Mouse (Mus musculus) heart, embryonic 13.5 days (tissue): ENCODE measurements at regions not wholly inside any gene's neighbourhood (a gene's known extent, or its start where the extent isn't known, plus 50 kb on each side); places are given as distances from the start of the nearest gene placed in this dataset.

Source experiments
- ATAC-seq: fragments of 200-750 bp; cut with Nextera tagmentation; 2 replicates; pipeline ENCODE4 v1.8.0; 2017; ENCODE audit warnings: moderate TSS enrichment; ENCODE audit not compliant: insufficient number of reproducible peaks, low FRiP score, low TSS enrichment; ENCODE audit errors: extremely low read depth
- H3K27ac ChIP-seq: fragments of 300-500 bp; sonication (generic); replicated peaks from 2 replicates; pipeline ENCODE4 v1.5.1; 2015; ENCODE audit warnings: moderate library complexity, mild to moderate bottlenecking, inconsistent platforms
- H3K27me3 ChIP-seq: fragments of 300-500 bp; sonication (generic); replicated peaks from 2 replicates; pipeline ENCODE4 v1.6.1; 2015; ENCODE audit warnings: mild to moderate bottlenecking, inconsistent platforms
- H3K36me3 ChIP-seq: fragments of 300-500 bp; sonication (generic); 2 replicates; pipeline ENCODE4 v1.6.1; 2015; ENCODE audit warnings: mild to moderate bottlenecking, inconsistent platforms
- H3K4me1 ChIP-seq: fragments of 300-500 bp; sonication (generic); 2 replicates; pipeline ENCODE4 v1.6.1; 2015; ENCODE audit warnings: inconsistent platforms
- H3K4me2 ChIP-seq: fragments of 300-500 bp; sonication (generic); 2 replicates; pipeline ENCODE4 v1.6.1; 2015; ENCODE audit warnings: inconsistent platforms, mild to moderate bottlenecking, moderate library complexity
- H3K4me3 ChIP-seq: fragments of 300-500 bp; sonication (generic); 2 replicates; pipeline ENCODE4 v1.5.1; 2015; ENCODE audit warnings: moderate library complexity, mild to moderate bottlenecking, inconsistent platforms
- H3K9ac ChIP-seq: fragments of 300-500 bp; sonication (generic); 2 replicates; pipeline ENCODE4 v1.6.1; 2015; ENCODE audit warnings: inconsistent platforms, mild to moderate bottlenecking, moderate library complexity
- H3K9me3 ChIP-seq: fragments of 300-500 bp; sonication (generic); 2 replicates; pipeline ENCODE4 v1.6.1; 2016; ENCODE audit warnings: inconsistent platforms
- WGBS: fragments of 180-500 bp; shearing (Covaris S2); methylation state at CpG from one replicate; pipeline ENCODE4 v1.1.7; 2015; ENCODE audit warnings: mixed read lengths; 5-methylcytosine and 5-hydroxymethylcytosine counted together

DNA sequence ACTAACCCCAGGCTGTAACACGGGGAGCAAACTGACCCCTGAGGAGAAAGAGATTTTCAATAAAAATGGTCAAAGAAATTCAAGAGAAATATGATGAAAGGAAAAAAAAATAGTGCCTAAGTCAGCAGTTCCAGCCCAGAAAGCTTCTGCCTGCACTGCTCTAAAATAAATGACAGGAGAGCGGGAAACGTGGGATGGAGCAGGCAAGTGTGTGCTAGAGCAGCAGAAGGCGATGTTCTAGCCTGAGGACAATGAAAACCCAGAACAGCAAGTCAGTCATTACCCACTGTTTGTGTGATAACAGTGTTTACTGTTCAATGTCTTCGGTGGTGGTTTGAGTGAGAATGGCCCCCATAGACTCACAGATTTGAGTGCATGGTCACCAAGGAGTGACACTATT lies 91.4 kb upstream of the Rmdn2 start:
- Histone ChIP-seq H3K4me1 (0 out of 2 replicates have a peak, but pooled peaks cover 4% of the 10 kb centered on the region), H3K9me3 (no peaks in the 10 kb centered on the region; the same call in 1 of the 2 replicates), H3K36me3 (no peaks in the 10 kb centered on the region), H3K4me3 (no peak overlapping the region), H3K4me2 (no peak overlapping the region), H3K27me3 (no peaks in the 10 kb centered on the region), H3K9ac (no peak overlapping the region), H3K27ac (no peak overlapping the region)
- no peak for ATAC-seq
- WGBS: 83% methylated on average over 5 of the region's 5 CpGs

DNA sequence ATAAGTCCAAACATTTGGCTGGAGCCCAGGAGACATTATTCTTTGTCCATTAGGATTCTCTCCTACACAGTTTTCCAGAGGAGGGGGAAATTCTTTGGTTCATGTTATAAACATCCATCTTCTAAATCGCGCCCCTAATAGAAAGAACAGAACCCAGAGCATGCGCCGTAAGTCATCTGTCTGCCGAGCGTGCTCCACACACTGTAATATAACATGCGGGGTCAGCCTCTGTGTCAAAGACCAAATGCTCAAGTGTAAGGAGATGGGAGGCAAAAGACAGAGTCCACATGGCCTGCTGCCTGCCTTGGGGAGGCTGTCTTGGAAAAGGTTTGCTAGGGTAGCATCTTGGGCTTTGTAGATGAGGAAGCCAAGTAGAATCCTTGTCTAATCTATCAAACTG lies 90.0 kb upstream of the Rmdn2 start:
- Histone ChIP-seq H3K27me3 (no peaks in the 10 kb centered on the region), H3K36me3 (no peaks in the 10 kb centered on the region), H3K9ac (no peak overlapping the region), H3K4me3 (no peak overlapping the region), H3K4me1 (0 out of 2 replicates have a peak, but pooled peaks cover 4% of the 10 kb centered on the region), H3K4me2 (no peak overlapping the region), H3K9me3 (no peaks in the 10 kb centered on the region), H3K27ac (no peak overlapping the region)
- no peak for ATAC-seq
- 85% methylated on average over 7 of the region's 7 CpGs for WGBS

DNA sequence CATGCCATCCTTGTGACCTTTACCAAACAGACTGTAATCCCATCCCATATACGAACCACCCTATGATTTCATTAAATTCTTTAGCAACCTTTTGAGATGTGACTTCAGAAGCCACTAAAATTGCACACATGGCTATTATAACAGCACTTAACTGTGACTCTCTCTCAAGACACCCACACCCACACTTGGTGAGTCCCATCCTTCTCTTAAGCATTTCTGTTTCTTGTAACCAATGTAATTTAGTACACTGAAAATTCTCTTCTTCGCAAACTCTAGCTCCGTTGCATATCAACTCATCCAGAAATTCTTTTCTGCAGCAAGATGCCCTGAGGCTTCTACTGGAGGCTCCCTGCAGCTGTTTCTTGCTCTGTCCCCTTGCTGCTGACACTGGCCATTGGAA lies 88.4 kb upstream of the Rmdn2 start:
- no peak overlapping the region for H3K27ac ChIP-seq
- H3K36me3 ChIP-seq: no peaks in the 10 kb centered on the region
- no peak overlapping the region for H3K4me3 ChIP-seq
- no peak overlapping the region for H3K9ac ChIP-seq
- H3K4me2 ChIP-seq: no peak overlapping the region
- ATAC-seq: no peak
- no peaks in the 10 kb centered on the region for H3K27me3 ChIP-seq
- H3K9me3 ChIP-seq: no peaks in the 10 kb centered on the region
- H3K4me1 ChIP-seq: 0 out of 2 replicates have a peak, but pooled peaks cover 4% of the 10 kb centered on the region
- 83% methylated on average over 3 of the region's 3 CpGs for WGBS

DNA sequence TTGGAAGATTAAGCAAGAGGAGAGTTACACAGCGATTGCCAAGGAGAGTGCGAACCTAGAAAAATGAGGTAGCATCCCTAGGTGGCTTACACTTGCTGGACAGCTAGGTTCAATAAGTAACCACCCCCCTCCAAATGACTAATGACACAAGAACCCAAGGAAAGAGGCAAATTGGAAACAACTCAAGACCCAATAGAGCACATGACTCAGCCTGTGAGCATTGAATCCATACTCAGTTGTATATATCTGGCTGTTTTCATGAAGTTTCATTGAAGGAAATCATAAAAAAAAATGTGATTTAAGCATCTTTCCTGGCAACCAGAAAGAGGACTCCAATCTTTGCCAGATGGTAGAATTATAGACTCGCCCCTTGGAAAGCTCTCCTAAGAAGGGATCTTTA lies 84.3 kb upstream of the Rmdn2 start:
- H3K4me3 ChIP-seq: no peak overlapping the region
- H3K27ac ChIP-seq: no peak overlapping the region
- no peak overlapping the region for H3K9ac ChIP-seq
- no peak for ATAC-seq
- WGBS: 83% methylated on average over 3 of the region's 3 CpGs
- no peaks in the 10 kb centered on the region for H3K27me3 ChIP-seq
- no peaks in the 10 kb centered on the region for H3K4me1 ChIP-seq
- H3K4me2 ChIP-seq: no peak overlapping the region
- no peaks in the 10 kb centered on the region for H3K9me3 ChIP-seq
- no peaks in the 10 kb centered on the region for H3K36me3 ChIP-seq

DNA sequence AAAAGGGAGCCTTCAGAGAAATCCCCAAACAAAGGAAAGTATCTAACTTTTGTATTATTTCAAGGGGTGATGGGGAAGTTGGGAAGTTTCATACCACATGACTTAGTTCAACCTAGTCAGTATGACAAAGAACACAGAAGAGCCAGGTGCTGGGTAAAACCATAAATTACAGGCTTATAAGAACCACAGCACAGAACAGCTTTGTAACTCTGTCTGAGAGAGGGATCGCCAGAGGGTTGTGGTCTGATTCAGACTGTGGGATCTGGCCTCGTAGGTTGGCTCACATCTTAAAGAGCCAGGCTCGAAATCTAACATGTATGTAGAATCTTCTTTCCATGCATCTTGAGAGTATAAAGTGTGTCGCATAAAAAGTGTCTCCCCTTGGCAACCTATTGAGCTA lies 75.1 kb upstream of the Rmdn2 start:
- Histone ChIP-seq H3K36me3 (no peaks in the 10 kb centered on the region), H3K4me2 (no peak overlapping the region), H3K9me3 (no peaks in the 10 kb centered on the region), H3K4me1 (no peaks in the 10 kb centered on the region), H3K4me3 (no peak overlapping the region), H3K27ac (no peak overlapping the region), H3K27me3 (no peaks in the 10 kb centered on the region), H3K9ac (no peak overlapping the region)
- WGBS: 69% methylated on average over 4 of the region's 4 CpGs
- ATAC-seq: no peak

DNA sequence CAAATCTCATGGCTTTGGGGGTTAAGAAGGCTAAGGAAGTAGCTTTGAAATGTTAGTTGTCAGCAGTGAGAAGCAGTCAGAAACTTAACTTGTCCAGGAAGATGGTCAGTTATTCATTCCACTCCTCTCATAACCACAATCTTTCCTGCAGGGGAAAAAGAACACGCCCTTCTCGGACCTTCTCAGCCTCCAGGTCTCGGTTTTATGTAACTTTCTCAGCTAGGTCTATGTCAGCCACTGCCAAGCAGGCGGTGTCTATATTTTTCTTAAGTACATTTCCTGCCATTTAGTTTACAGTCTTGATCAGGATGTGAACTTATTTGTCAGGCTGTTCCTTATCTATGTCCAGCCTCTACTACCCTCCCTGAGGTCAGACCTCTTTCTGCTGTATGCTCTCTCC lies 72.9 kb upstream of the Rmdn2 start:
- Histone ChIP-seq H3K4me1 (peaks cover 5% of the 10 kb centered on the region; the same call in 1 of the 2 replicates), H3K27me3 (no peaks in the 10 kb centered on the region), H3K4me2 (no peak overlapping the region), H3K9ac (no peak overlapping the region), H3K9me3 (no peaks in the 10 kb centered on the region), H3K36me3 (no peaks in the 10 kb centered on the region), H3K4me3 (no peak overlapping the region), H3K27ac (no peak overlapping the region)
- ATAC-seq: no peak
- WGBS: 45% methylated on average over 4 of the region's 4 CpGs

DNA sequence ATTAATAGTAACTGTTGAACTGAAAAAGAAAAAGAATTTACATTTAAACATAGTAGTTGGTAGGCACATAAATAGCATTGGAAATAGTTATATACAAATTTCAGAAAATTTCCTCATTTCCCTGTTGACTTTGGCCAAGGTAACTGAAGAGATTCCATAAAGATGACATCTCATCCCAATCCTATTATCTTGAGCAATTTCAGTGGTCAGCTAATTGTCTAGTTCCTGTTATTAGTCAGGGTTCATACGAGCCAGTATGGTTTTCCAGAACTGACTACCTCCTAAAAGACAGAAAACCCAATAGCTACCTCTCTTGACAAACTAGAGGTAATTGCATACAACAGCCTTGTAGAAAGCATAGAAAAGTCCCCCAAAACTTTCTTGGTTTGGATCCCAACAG lies 71.6 kb upstream of the Rmdn2 start:
- Histone ChIP-seq H3K9ac (no peak overlapping the region), H3K4me2 (no peak overlapping the region), H3K9me3 (no peaks in the 10 kb centered on the region), H3K36me3 (no peaks in the 10 kb centered on the region), H3K27ac (no peak overlapping the region), H3K4me1 (peaks cover 17% of the 10 kb centered on the region), H3K4me3 (no peak overlapping the region), H3K27me3 (no peaks in the 10 kb centered on the region)
- 67% methylated on average over 1 of the region's 1 CpGs for WGBS
- no peak for ATAC-seq

DNA sequence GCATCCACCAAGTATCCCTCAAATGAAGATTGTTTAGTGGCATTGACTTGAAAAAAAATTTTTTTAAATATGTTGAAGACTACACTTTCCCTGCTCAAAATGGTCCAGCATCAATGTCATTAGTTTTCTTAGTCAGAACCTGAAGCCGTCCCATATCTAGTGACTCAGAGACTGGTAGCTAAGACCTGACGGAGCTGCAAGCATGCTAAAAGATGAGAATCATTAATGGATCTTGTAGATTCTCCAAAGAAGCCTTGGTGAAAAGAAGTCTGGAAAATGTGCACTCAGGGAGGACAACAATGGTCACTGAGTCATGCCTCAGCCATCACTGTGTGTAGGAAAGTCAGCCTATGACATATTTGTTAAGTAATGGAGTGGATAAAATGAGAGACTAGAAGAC lies 71.2 kb upstream of the Rmdn2 start:
- no peak for ATAC-seq
- 91% methylated on average over 2 of the region's 2 CpGs for WGBS
- Histone ChIP-seq H3K27ac (no peak overlapping the region), H3K27me3 (no peaks in the 10 kb centered on the region), H3K4me3 (no peak overlapping the region), H3K4me1 (peaks cover 18% of the 10 kb centered on the region), H3K4me2 (no peak overlapping the region), H3K36me3 (no peaks in the 10 kb centered on the region), H3K9ac (no peak overlapping the region), H3K9me3 (no peaks in the 10 kb centered on the region)

DNA sequence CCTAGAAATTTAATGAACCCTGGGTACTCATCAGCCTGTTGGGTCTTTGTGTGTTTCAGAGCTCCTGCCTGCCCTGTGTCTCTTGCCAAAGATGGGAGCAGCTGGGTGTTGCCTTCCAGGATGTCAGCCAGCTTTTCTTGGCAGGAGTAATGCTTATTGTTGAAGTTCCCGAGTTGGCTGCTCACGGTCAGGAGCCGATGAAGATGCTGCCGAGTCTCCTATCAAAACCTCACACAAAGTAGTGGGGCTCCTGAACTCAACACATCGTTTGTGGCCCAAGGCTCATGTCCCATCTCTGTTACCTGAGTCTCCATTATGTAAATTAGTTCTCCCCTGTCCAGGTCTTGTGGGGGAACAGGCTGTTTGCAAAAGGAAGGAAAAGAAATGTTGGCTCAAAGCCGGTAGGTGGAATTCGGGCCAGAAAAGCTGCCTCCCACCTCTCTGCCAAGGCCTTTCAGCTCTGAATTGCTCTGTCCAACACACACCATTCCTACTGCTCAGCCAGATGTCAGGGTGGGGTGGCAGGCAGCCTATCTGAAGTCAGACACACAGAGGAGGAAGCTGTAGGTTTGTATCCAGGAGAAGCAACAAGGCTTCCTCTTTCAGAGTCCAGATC lies 67.6 kb upstream of the Rmdn2 start:
- WGBS: 40% methylated on average over 7 of the region's 7 CpGs
- Histone ChIP-seq H3K4me1 (peaks cover 23% of the 10 kb centered on the region), H3K4me3 (no peak overlapping the region), H3K36me3 (no peaks in the 10 kb centered on the region), H3K9ac (no peak overlapping the region), H3K4me2 (peak overlapping the region; percentile 37), H3K27ac (peak overlapping the region; percentile 75), H3K9me3 (no peaks in the 10 kb centered on the region), H3K27me3 (no peaks in the 10 kb centered on the region)
- ATAC-seq: peak; percentile 46; the same call in 1 of the 2 replicates

DNA sequence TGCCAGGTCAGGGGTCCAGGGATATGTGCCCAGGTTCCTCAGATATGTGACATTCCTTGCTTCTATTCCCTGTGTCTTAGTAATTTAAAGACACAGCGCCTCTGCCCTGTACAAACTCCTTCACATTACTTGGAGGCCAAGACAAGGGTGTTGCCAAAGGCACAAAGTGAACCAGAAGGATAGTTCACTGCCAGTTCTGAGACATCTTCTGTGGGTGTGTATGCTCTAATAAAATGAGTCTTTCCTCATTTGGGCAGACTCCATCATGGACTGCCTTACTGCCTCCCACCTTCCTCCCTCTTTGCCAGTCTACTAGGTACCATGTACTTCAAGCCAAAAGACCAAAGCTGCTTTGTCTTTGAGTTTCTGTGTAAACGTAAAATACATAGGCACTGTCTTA lies 65.8 kb upstream of the Rmdn2 start:
- Histone ChIP-seq H3K4me1 (peaks cover 23% of the 10 kb centered on the region), H3K36me3 (no peaks in the 10 kb centered on the region), H3K4me3 (no peak overlapping the region), H3K9ac (no peak overlapping the region), H3K27me3 (no peaks in the 10 kb centered on the region), H3K27ac (no peak overlapping the region), H3K4me2 (no peak overlapping the region), H3K9me3 (no peaks in the 10 kb centered on the region)
- WGBS: 86% methylated on average over 2 of the region's 2 CpGs
- ATAC-seq: no peak

DNA sequence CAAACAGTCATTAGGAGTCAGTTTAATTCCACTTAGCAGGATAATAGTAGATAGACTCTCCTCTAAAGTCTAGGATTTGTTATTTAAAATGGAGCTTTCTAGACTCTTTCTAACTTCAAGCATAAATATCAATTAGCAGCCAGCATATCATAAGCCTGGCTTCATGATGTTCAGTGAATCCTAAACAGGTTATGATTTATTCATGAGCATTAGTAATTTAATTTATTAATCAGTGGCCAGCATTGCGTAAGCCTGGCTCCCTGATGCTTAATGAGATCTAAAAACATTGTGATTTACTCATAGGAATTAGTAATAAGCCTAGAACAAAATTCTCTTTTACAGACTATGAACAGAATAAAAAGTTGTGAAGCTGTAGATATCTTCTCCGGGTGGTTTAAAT lies 64.6 kb upstream of the Rmdn2 start:
- WGBS: 81% methylated on average over 2 of the region's 2 CpGs
- ATAC-seq: no peak
- no peak overlapping the region for H3K4me3 ChIP-seq

DNA sequence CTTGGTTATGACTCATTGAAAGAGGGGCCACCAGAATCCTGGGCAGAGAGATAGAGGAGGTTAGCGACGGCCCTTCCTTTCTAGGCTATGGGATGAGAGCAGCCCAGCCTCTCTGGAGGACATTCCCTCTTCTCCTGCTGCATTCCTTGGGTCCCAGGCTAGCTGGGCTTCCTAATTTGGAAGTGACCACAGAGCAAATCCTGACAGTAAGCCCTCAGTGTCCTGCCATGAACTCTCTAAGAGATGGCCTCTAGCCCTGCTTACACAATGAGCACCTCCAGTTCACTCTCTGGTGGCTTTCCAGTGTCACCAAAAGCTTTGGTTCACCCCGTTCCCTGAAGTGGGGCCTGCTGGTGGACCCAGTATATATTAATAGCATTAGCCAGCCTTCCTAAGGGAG lies 64.1 kb upstream of the Rmdn2 start:
- ATAC-seq: no peak
- no peaks in the 10 kb centered on the region for H3K27me3 ChIP-seq
- no peak overlapping the region for H3K27ac ChIP-seq
- WGBS: 53% methylated on average over 3 of the region's 3 CpGs
- H3K9ac ChIP-seq: no peak overlapping the region
- peaks cover 23% of the 10 kb centered on the region for H3K4me1 ChIP-seq
- no peaks in the 10 kb centered on the region for H3K9me3 ChIP-seq
- no peak overlapping the region for H3K4me2 ChIP-seq
- H3K4me3 ChIP-seq: no peak overlapping the region
- no peaks in the 10 kb centered on the region for H3K36me3 ChIP-seq

More for the DNA sequence above, 64.6 kb upstream of the Rmdn2 start:
- Histone ChIP-seq H3K4me1 (peaks cover 23% of the 10 kb centered on the region), H3K27ac (no peak overlapping the region), H3K9me3 (no peaks in the 10 kb centered on the region), H3K9ac (no peak overlapping the region), H3K4me2 (no peak overlapping the region), H3K36me3 (no peaks in the 10 kb centered on the region), H3K27me3 (no peaks in the 10 kb centered on the region)
